In genomic region chr9:37527396-37528224, GRCm38 (mm10) we compare ENCODE assay signal across 8 mouse cellular contexts. TPM values are rescaled to one million over a fixed set of nuclear protein-coding genes. Genes with fewer than 3 reads are reported as not detected.
A peak's percentile ranks its signal among the peaks of the same experiment; 100 is the strongest.
DNase-seq lines count a peak whose midpoint lies in the region; ATAC-seq and TF ChIP-seq lines count a peak whose summit lies in the region.

Esam (plus strand) TSS chr9:37528078.

- 0 out of 2 replicates have a peak, but pooled peaks have one; percentile 65 for TF ChIP-seq EP300 in ES-Bruce4 (IDR thresholded peaks at IDR 0.05; ENCODE audit: insufficient read depth, low read depth, low read length)
- TF ChIP-seq EP300 in stomach, postnatal 0 days (optimal IDR thresholded peaks at IDR 0.05) = no peak

- H3K4me3 ChIP-seq in ES-Bruce4 (ENCODE audit: low read depth, low read length) = peak within 1 kb of the TSS; percentile 35
- no peak within 1 kb of the TSS for H3K4me3 ChIP-seq in forebrain, embryonic 16.5 days (replicated peaks; ENCODE audit: low read length)
- peak within 1 kb of the TSS; percentile 19 for H3K4me3 ChIP-seq in stomach, postnatal 0 days (ENCODE audit: low read depth, low read length)

- peaks cover 2% of the 10 kb centered on the region for H3K4me1 ChIP-seq in ES-Bruce4 (ENCODE audit: control insufficient read depth, insufficient read depth, low read length)
- peaks cover 17% of the 10 kb centered on the region for H3K4me1 ChIP-seq in forebrain, embryonic 16.5 days (replicated peaks; ENCODE audit: control insufficient read depth, insufficient read depth, low read length)
- H3K4me1 ChIP-seq in stomach, postnatal 0 days (replicated peaks; ENCODE audit: control insufficient read depth, insufficient read depth) = no peaks in the 10 kb centered on the region

- WGBS in forebrain, embryonic 16.5 days = 11% methylated on average over 41 of the region's 41 CpGs
- 22% methylated on average over 41 of the region's 41 CpGs for WGBS in stomach, postnatal 0 days

- peak within 1 kb of the TSS; percentile 1; the same call in 1 of the 2 replicates for H3K4me2 ChIP-seq in forebrain, embryonic 16.5 days (ENCODE audit: low read length)
- H3K4me2 ChIP-seq in stomach, postnatal 0 days (replicated peaks; ENCODE audit: low read depth) = peak within 1 kb of the TSS; percentile 43

- ATAC-seq in forebrain, embryonic 16.5 days = no peak
- peak; percentile 7 to 15 for ATAC-seq in hematopoietic stem cell, adult 5-6 weeks (replicated peaks in 1 of 2; ENCODE audit: insufficient read depth in 1 of 2, low FRiP score in 2 of 2, low TSS enrichment in 1 of 2, low read depth in 1 of 2, poor library complexity in 2 of 2, severe bottlenecking in 2 of 2)
- peak; percentile 39; the same call in 1 of the 2 replicates for ATAC-seq in stomach, postnatal 0 days (ENCODE audit: low FRiP score, low TSS enrichment)
- no peak for ATAC-seq in CD4-positive, CD25-positive, alpha-beta regulatory T cell, adult 4 months

- H3K27ac ChIP-seq in ES-Bruce4 (ENCODE audit: insufficient read depth, low read length) = no peak within 1 kb of the TSS
- H3K27ac ChIP-seq in forebrain, embryonic 16.5 days (ENCODE audit: low read length) = no peak within 1 kb of the TSS
- peak within 1 kb of the TSS; percentile 77 for H3K27ac ChIP-seq in stomach, postnatal 0 days (replicated peaks)

- H3K36me3 ChIP-seq in ES-Bruce4 (ENCODE audit: control insufficient read depth, insufficient read depth, low read length, poor library complexity, severe bottlenecking) = peaks cover 14% of the 10 kb centered on the region
- H3K36me3 ChIP-seq in forebrain, embryonic 16.5 days (ENCODE audit: control insufficient read depth, insufficient read depth) = peaks cover 2% of the 10 kb centered on the region; the same call in 1 of the 2 replicates
- peaks cover 4% of the 10 kb centered on the region for H3K36me3 ChIP-seq in stomach, postnatal 0 days (ENCODE audit: control insufficient read depth, insufficient read depth, low read length)

- DNase-seq in adrenal gland, postnatal 10 days = peak; percentile 84
- no peak for DNase-seq in layer of hippocampus, postnatal 25 days (ENCODE audit: extremely low spot score in 1 of 2, low spot score in 1 of 2)
- DNase-seq in lung, postnatal 14 days = peak; percentile 90
- peak; percentile 71 for DNase-seq in stomach, postnatal 0 days (ENCODE audit: low spot score)

- no peaks in the 10 kb centered on the region for H3K9me3 ChIP-seq in ES-Bruce4 (replicated peaks; ENCODE audit: control insufficient read depth, insufficient read depth, low read length, poor library complexity, severe bottlenecking)
- no peaks in the 10 kb centered on the region for H3K9me3 ChIP-seq in forebrain, embryonic 16.5 days (ENCODE audit: control insufficient read depth, low read length)
- no peaks in the 10 kb centered on the region for H3K9me3 ChIP-seq in stomach, postnatal 0 days (ENCODE audit: control insufficient read depth, low read length)

- no peak for TF ChIP-seq POLR2A in ES-Bruce4 (IDR thresholded peaks at IDR 0.05; ENCODE audit: insufficient read depth, low read length)

- TF ChIP-seq CTCF in ES-Bruce4 (IDR thresholded peaks at IDR 0.05; ENCODE audit: low read depth, low read length) = no peak
- TF ChIP-seq CTCF in stomach, postnatal 0 days (IDR thresholded peaks at IDR 0.05; ENCODE audit: low read depth) = no peak

- peak within 1 kb of the TSS; percentile 51 for H3K9ac ChIP-seq in ES-Bruce4 (ENCODE audit: low read depth, poor library complexity, severe bottlenecking)
- H3K9ac ChIP-seq in forebrain, embryonic 16.5 days (replicated peaks; ENCODE audit: low read depth, low read length) = no peak within 1 kb of the TSS
- peak within 1 kb of the TSS; percentile 45 for H3K9ac ChIP-seq in stomach, postnatal 0 days (ENCODE audit: low read length)

- no peaks in the 10 kb centered on the region for H3K27me3 ChIP-seq in ES-Bruce4 (ENCODE audit: control insufficient read depth, insufficient read depth, low read length, poor library complexity, severe bottlenecking)
- peaks cover 46% of the 10 kb centered on the region for H3K27me3 ChIP-seq in forebrain, embryonic 16.5 days (replicated peaks; ENCODE audit: control insufficient read depth, insufficient read depth, low read length)
- no peaks in the 10 kb centered on the region for H3K27me3 ChIP-seq in stomach, postnatal 0 days (ENCODE audit: control insufficient read depth, insufficient read depth, low read length)

RNA-seq across cellular contexts. Expression of gene Esam, which starts in this region (rescaled TPM):
- 1.7 and 3.1 TPM in 2 replicates for polyA plus RNA-seq in ES-Bruce4 (2011; ENCODE audit: insufficient read depth, insufficient read length, low read depth, missing spikeins)
- 10 to 100 TPM; 79.7 to 80.2 TPM for total RNA-seq in adrenal gland, postnatal 10 days (2021)
- 42.4 and 44.6 TPM in 2 replicates for polyA plus RNA-seq in forebrain, embryonic 16.5 days (2015; fragmentation: Nextera tagmentation; extraction: Ambion mirVana)
- 12.3 and 15.7 TPM in 2 replicates for total RNA-seq in hematopoietic stem cell, adult 5-6 weeks (2017)
- total RNA-seq in layer of hippocampus, postnatal 25 days (2021) = 10 to 100 TPM; 17.2 to 17.8 TPM
- polyA plus RNA-seq in stomach, postnatal 0 days (2015; fragmentation: Nextera tagmentation; extraction: Ambion mirVana) = 28.2 and 30.5 TPM in 2 replicates
- not detected for polyA plus RNA-seq in CD4-positive, CD25-positive, alpha-beta regulatory T cell, adult 4 months (2017; shearing (Covaris generic))

Comparison
In these comparisons a context has a peak if more than half of its experiments do, and no peak if none do; other contexts are left out.
1. DNase-seq: peak in adrenal gland, postnatal 10 days (single experiment), lung, postnatal 14 days (single experiment) and stomach, postnatal 0 days (single experiment); none in layer of hippocampus, postnatal 25 days (0 of 2).
2. ATAC-seq: peak in hematopoietic stem cell, adult 5-6 weeks (2 of 2) and stomach, postnatal 0 days (single experiment); none in forebrain, embryonic 16.5 days (single experiment) and CD4-positive, CD25-positive, alpha-beta regulatory T cell, adult 4 months (single experiment).